Mouse (Mus musculus) cerebellum, postnatal 4 days (tissue): Measurements from ENCODE around the gene D7Ertd443e.

ENCODE experiments used
- DNase-seq, 2 experiments: peaks; one replicate each; pipeline ENCODE4 v3.0.0; 2022; ENCODE audit warnings: low spot score in 2 of 2, mixed read lengths in 1 of 2

D7Ertd443e gene

GRCm38 (mm10) chr7:134385561-134385960 is at the start of gene D7Ertd443e:
Gene D7Ertd443e (minus strand): TSS chr7:134385661.
- no peak for DNase-seq

DNA sequence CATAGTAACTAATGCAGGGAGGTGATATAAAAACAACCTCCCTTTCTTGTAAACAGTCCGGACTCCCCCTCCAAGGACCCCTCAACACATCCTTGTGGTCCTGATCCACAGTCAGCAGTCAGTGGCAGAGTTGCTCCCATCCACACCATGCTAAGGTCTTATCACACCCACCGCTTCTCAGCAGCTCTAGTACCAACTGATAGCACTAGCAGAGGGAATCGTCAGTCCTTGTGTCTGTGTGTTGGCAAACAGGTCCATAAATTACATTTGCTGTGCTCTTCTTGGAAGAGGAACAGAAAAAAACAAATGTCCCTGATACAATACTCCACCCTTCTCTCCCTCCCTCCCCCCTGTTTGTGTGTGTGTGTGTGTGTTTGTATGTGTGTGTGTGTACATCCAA is 46.2 kb upstream of the D7Ertd443e start:
- DNase-seq = no peak

DNA sequence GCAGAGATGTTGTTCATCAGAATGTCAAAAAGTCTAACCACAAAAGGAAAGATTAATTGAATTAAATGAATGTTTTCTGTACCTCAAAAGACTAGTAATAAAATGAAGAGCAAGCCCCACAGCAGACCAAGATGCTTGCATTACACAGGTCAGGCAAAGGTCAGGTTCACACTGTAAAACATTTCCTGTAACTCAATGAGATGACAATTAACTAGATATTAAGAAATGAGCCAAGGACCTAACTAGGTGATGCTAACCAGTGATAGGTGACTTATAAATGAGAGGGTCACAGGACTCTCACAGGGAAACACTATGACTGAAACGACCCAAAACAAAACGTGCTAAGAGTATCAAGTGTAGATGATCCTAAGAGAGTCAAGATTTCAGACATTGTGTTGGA is 43.2 kb upstream of the D7Ertd443e start:
- no peak for DNase-seq

GRCm38 (mm10) chr7:134415014-134415413 is 29.6 kb upstream of the D7Ertd443e start:
- DNase-seq = no peak

GRCm38 (mm10) chr7:134414005-134414690 is 28.7 kb upstream of the D7Ertd443e start:
- DNase-seq = peak in 1 of 2 experiments; percentile 34

DNA sequence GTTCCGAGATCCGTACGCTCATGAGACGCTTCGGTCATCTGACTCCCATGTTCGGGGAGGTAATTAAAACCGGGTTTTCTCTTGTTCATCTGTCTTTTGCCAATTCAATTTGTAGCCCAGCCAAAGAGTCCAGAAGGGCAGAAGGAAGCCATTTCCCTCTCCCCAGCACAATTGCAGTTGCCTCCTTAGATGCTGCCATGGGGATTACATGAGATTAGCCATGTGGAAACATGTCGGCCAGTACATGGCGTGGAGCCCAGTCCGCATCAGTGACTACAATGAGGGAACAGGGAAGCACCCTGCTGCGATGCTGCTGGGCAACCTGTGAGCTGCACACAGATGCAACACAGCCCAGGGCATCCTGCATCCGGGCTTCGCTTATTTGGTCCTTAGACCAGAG is 23.2 kb upstream of the D7Ertd443e start:
- DNase-seq = peak; percentile 51 to 92

DNA sequence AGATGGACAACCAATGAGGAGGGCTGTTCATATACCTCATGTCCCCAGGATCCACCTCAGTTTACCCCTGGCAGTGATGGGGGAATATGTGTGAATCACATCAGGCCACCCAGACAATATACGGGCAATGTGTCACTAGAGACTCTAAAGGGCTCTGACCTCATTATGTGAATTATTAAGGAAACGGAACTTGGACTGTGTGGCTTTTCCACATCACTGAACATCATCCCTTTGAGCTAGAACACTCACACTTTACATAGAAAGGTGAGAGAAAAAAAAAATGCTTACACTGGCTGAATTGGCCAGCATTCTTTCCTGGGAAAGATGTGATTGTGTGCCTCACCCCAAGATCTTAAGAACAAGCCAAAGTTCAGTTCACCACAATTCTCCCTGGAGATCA is 15.3 kb upstream of the D7Ertd443e start:
- DNase-seq = no peak

GRCm38 (mm10) chr7:134396769-134397168 is 11.3 kb upstream of the D7Ertd443e start:
- no peak for DNase-seq

- no peak for DNase-seq
These were observed 2.7 kb downstream of the D7Ertd443e start for GRCm38 (mm10) chr7:134382791-134383190.

DNA sequence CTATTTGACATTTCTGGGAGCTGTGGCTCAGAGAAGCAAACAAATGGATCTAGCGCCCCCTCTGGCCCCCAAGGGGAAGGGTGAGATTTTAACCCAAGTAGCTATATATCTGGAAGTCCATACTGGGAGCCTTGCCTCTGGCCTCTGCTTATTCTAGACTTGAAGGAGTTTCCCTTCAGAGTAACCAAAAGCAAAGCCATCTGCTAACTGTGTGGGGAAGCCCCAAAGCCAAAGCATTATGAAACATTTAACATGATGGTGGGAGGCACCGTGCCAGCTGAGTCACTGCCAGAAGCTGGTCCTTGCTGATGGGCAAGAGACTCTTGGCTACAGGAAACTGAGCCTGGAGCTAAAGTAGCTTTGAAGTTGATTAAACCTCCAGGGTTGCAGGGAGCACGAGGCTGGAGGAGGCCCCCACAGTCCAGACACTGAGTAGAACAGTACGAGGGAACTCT is 4.0 kb downstream of the D7Ertd443e start:
- DNase-seq = peak; percentile 65 to 95

DNA sequence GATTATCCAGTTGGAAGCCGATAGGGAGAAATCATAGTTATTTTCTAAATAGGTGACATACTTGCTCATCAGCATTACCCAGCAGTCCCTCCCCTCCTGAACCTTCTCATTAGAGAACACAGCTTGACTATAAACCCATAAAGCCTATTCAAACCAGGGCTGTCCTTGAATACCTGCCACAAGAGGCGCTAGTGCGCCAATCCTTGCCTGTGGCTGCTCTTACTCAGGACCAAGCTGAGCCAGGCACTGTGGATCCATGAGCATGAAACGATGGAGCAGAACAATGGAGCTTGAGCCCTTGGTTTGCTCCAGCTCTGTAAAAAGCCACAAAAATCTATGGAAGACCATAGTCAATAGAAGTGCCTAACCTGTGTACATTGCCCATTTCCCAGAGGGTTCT is 7.2 kb downstream of the D7Ertd443e start:
- peak in 1 of 2 experiments; percentile 68 for DNase-seq

- peak in 1 of 2 experiments; percentile 8 for DNase-seq
These were observed 8.7 kb downstream of the D7Ertd443e start for GRCm38 (mm10) chr7:134376786-134377185.

DNA sequence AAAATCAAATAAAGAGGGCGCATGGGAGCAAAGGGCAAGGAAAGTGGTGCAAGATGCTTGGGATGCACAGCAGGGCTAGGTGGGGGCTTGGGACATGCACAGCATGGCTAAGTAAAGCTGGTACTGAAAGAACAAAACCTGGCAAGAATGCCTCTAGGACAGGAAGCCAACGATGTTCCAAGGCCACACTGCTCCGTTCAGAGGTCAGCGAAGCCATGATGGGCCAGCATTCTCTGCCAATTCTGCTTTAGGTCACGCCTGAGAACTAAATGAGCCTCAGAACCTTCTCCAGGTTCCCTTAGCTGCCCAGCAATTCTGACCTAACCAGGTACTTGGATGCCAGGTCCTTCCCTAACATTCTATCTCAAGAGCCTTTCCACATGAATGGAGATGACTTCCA is 13.2 kb downstream of the D7Ertd443e start:
- DNase-seq = no peak

DNA sequence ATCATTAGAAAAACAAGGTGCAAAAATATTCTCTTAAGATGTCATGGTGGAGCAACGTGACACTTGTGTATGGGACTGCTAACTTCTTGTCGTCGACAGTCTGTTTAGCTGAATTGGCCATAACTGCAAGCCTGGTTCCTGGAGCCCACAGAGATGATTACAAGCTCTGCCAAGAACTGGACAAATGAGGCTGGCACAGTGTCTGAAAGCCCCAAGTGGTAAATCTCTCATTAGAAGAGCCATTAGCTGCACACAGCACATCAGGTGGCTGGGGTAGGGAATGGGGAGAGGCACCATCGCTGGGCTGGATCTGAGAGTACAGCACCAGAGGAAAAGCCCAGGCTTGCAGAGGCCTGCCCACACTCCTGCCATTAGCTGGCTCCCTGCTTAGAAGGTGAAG is 16.2 kb downstream of the D7Ertd443e start:
- peak in 1 of 2 experiments; percentile 11 for DNase-seq

DNA sequence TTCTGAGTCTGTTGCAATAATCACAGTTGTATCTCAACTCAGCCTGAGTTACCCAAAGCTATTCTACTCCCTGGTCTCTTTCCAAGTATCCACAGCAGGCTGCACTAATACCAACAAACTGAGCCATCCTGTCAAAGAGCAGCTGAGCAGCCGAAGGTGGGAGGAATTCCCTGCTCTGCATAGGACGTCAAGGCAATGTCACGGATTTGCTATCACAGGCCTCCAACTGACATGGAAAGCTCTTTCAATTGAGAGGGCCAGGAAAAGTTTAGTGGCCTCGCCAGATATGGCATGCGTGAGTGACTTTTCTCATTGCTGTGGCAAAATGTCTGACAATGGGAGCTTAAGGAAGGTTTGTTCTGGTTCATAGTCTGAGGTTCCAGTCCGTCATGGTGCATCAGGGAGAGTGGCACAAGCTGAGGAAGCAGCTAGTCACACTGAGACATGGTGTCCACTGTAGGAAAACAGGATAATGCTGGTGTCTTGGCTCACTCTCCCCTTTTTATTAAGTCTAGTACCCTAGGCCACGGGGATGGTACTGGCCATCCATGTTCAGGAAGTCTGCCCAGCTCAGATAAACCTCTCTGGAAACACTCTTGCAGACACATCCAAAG is 23.1 kb downstream of the D7Ertd443e start:
- DNase-seq = no peak

DNA sequence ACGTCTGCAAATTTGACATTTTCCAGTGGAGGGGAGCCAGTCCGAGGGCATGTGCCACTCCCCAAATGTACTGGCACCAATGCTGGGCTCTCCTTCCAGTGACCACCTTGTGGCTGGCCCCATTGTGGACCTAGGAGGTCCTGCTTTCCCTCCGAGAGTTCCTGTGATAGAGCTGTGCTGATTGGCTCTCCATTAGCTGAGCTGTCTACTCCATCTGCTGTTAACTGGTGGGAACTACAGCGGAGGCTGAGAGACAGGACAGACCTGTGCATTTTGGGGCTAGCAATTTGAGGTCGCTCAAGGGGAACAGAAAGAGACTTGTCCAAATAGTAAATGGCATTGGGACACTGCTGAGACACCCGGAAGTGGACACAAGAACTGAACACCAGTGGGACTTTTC is 36.6 kb downstream of the D7Ertd443e start:
- DNase-seq = peak; percentile 32 to 55

DNA sequence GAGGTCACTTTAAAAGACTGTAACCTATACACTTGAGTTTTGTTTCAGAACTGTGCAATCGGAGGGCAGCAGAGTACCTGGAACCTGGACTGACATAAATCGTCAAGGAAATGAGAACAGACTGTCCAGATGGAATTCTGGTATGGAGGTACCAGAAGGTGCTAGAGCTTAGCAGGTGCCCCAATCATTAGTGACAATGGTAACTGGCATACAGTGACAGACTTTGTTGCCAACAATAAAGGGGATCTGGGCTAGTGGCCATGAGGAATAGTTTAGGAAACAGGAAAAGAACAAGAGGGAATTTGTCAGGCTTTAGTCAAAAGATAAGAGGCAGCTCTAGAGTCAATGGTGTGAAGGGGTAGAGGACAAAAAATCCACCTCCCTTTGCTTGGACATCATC is 43.3 kb downstream of the D7Ertd443e start:
- DNase-seq = no peak

DNA sequence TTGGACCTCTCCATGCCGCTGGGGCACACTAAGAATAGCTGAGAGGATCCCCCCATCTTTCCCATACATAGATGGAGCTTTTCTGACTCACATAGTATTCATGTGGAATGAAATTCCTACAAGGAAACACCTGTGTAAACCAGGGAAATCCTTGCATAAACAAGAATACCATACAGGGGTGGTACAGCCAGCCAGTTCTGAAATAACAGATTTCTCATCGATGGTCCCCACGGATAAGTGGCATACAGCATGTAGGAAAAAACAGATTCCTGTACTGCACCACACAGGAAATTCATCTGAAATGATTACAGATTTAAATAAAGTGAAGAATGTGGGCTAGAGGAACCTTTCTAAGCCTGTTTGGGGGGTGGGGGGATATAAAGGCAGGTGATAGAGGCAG is 49.5 kb downstream of the D7Ertd443e start:
- DNase-seq = no peak

GRCm38 (mm10) chr7:134320979-134321378 is 64.5 kb downstream of the D7Ertd443e start:
- peak in 1 of 2 experiments; percentile 15 for DNase-seq

- DNase-seq = no peak
These were observed 83.4 kb downstream of the D7Ertd443e start for GRCm38 (mm10) chr7:134302084-134302483.

DNA sequence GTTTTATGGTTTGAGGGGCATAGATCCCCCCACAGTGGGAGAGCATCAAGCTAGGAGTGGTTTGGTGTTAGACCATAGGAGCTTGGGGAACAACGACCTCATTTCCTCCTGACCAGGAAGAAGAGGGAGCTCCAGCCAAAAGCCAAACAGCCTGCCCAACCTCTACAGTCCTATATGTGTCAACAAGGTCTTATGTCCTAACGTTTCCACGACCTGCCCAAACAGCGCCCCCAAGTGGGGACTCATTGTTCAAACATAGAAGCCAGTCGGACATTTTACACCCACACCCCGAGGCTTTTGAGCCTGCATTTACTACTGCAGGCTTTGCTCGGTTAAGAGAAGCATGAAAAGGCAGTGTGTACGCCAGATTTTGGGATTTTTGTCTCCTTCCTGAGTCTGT is 84.2 kb downstream of the D7Ertd443e start:
- no peak for DNase-seq

DNA sequence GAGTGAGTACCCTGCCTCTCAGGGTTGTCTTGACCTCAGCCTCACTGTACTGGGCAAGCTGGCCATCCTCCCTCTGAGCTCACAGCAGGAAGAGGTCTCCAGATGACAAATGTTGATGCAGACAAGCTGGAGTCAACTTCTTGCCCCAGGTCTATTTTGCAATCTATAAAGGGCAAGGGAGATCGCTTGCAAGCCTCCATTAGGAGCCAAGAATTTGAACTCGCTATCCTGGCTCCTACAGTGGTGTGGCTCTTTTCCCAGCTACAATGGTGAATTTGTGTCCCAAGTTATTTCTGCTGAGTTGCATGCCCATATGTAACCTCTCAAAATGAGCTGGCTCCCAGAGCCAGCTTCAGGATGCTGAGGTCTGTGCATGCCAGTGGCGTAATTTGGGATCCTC is 92.7 kb downstream of the D7Ertd443e start:
- no peak for DNase-seq

- DNase-seq = no peak
These were observed 95.7 kb downstream of the D7Ertd443e start for GRCm38 (mm10) chr7:134289611-134290301.
